Mouse (Mus musculus): Measurements from ENCODE around the gene Nos2. TPM values are rescaled to one million over a fixed set of nuclear protein-coding genes. Genes with fewer than 3 reads are reported as not detected.

Gene Nos2
- total RNA-seq (2015; ENCODE audit: low replicate concordance) = not detected in 2 replicates
- total RNA-seq (2017; ENCODE audit: low replicate concordance) = not detected in 2 replicates

DNA sequence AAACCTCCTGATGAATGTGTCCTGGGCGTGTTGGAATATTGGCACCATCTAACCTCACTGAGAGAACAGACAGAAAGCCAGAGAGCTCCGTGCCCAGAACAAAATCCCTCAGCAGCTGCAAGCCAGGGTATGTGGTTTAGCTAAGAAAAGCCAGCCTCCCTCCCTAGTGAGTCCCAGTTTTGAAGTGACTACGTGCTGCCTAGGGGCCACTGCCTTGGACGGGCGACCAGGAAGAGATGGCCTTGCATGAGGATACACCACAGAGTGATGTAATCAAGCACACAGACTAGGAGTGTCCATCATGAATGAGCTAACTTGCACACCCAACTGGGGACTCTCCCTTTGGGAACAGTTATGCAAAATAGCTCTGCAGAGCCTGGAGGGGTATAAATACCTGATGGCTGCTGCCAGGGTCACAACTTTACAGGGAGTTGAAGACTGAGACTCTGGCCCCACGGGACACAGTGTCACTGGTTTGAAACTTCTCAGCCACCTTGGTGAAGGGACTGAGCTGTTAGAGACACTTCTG lies at the start of gene Nos2:
Nos2 (plus strand) TSS at position 377 of the 529 bp plus-strand sequence.
- no peak for ATAC-seq (replicated peaks; ENCODE audit: low FRiP score, poor library complexity, severe bottlenecking)

DNA sequence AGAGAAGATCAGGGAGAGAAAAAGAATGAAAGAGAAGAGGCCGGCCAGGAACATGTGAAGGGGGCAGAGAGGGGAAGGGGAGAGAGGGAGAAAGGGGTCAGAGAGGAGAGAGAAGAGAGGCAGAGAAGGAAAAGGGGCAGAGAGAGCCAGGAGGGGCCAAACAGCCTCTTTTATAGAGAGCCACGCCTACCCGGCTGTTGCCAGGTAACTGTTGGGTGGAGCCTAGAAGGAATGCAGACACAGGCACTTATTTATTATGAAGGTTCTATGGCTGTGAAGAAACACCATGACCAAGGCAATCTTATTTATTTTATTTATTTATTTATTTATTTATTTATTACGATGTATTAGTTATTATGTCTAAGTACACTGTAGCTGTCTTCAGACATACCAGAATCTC lies 49.7 kb upstream of the Nos2 start:
- no peak for ATAC-seq (replicated peaks; ENCODE audit: low FRiP score, poor library complexity, severe bottlenecking)

DNA sequence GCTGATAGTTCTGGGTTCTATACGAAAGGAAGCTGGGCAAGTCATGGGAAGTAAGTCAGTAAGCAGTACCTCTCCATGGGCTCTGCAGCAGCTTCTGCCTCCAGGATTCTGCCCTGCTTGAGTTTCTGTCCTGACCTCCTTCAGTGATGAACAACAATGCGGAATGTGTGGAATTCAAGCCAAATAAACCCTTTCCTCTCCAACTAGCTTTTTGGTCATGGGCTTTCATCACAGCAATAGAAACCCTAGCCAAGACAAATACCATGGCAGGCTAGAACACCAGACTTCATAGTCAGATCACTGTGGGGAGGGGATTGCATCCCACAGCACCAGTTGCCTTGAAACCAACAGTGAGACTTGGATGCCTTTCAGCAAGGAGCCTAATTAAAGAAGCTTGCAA lies 47.8 kb upstream of the Nos2 start:
- ATAC-seq (replicated peaks; ENCODE audit: low FRiP score, poor library complexity, severe bottlenecking) = no peak

DNA sequence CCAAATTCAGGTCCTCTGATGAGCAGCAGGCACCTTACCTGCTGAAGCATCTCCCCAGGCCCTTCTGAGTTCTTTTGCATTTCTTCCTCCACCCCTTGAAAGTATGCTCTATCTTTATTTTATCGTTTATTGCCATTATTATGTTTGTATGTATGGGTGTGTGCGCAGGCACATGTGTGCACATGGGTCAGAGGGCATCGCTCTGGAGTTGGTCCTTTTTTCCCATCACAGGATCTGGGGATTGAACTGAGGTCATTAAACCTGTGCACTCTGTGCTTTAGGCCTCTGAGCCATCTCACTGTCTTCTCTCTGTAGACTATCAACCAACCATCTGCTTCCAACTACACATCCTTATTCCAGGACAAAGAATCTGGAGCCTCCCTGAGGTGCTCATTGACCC lies 40.9 kb upstream of the Nos2 start:
- no peak for ATAC-seq (replicated peaks; ENCODE audit: low FRiP score, poor library complexity, severe bottlenecking)

DNA sequence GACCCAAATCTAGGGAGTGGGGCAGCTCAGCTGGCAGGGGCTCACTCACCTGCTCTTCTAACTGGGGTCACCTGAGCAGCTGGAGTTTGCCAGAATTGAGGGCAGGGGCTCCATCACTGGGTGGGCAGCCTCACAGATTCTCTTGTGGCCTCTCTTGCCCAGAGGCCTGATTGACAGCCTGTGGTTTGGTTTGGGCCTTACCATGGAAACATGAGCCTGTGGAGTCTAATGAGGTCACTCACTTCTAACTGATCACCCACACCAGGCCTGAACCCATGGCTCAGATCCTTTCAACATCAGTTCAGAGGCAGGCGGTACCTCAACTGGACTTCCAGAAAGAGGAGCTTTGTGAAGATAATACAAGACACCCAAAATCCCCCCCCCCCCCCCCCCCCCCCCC lies 33.9 kb upstream of the Nos2 start:
- ATAC-seq (replicated peaks; ENCODE audit: low FRiP score, poor library complexity, severe bottlenecking) = no peak

DNA sequence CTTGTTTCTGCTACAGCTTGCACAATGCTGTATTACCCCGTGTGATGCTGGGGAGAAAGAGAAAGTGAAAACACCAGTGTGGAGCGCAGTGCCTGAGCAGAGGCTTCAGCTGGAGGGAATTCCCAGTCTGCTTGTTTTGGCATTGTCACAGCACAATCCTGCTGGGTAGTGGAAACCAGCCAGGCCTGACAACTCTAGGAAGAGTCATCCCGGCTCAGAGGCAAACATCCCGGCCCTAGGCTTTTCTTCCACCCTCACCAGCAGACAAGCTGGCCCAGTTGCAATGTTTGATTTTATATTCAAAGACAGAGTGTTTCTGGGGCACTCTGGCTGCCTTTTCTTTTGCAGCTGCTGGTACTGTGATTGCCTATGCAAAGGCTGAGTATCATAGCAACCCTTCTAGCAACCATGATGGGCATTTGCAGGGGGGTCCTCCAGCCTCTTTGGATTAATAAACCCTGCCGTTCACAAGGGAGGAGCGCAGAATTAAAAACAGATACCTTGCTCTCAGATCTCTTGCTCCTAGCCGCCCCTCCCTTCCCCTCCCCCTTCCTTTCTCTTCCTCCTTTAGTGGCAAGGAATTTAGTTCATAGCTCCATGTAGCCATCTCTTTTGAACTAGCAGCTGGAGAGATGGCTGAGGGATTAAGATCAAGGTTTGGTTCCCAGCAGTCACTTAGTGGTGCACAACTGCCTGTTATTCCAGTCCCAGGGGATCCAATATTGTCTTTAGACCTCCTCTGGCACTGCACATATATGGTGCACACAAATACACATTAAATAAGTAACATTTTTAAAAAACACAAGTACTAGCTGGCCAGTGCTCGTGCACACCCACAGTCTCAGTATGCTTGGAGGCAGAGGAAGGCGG lies 33.2 kb upstream of the Nos2 start:
- ATAC-seq (replicated peaks; ENCODE audit: low FRiP score, poor library complexity, severe bottlenecking) = no peak

DNA sequence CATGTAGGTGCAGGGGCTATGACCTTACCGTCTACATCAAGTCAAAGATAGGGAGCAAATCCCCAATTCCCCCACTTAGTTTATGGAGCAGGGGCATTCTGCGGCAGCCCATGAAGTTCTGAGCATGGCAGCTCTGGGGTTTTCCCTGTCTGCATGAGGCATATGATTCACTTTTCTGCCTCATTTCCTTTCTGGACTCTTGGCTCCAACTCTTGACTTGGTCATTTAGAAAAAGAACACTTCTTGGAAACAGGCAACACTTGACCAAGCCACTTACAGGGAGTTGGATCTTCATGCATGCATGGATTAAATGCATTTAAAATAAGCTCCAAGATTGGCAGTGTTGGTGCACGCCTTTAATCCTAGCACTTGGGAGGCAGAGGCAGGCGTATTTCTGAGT lies 31.4 kb upstream of the Nos2 start:
- ATAC-seq (replicated peaks; ENCODE audit: low FRiP score, poor library complexity, severe bottlenecking) = no peak

DNA sequence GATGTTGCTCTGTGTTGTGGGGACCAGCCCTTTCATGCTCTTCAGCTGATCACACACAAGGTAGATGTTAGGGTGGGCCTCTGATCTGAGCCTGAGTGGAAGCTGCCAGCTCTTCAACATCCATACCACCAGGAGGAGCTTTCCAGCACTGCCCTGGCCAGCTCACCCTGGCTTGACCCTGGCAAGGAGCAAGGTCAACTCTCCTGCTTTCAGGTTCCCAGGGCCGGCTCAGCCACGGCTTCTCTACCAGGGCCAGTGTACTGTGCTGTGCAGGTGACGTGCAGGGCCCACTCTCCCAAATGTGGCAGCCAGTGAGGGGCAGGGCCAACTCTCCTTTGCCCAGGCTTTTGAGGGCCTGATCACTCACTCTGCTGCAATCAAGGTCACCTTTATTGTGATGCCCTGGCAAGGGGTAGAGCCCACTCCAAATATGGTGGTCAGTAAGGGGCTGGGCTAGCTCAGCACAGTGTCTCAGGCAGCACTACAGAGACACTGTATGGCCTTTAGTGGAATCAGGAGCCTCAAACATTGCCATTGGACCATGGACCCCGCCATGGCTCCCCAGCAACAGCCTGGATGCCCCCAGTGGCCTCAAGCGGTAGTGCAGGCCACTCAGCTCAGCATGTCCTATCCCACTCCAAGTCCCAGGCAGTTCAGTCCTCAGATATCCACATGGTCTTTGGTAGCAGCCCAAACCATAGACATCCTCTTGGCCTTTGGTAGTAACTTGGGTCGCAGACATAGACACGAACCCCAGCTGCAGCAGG lies 24.0 kb upstream of the Nos2 start:
- peak; percentile 88 for ATAC-seq (replicated peaks; ENCODE audit: low FRiP score, poor library complexity, severe bottlenecking)

DNA sequence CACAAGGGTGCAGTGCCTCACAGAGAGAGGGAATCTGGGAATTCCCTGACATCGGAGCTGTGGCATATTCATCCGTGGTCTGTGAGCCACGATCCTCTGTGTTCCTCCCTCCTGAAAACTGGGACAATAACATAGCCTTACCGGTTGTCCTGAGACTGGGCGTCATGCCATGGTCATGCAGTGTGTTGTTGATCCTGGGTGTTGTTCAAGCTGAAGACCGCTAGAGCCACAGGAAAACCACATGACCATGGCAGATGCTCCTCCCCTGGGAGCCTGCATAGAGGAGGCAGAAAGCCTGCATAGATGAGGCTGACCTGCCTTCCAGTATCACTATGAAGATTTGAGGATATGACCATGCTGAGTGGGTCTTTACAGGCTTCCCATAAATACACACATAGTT lies 5.1 kb upstream of the Nos2 start:
- ATAC-seq (replicated peaks; ENCODE audit: low FRiP score, poor library complexity, severe bottlenecking) = no peak

DNA sequence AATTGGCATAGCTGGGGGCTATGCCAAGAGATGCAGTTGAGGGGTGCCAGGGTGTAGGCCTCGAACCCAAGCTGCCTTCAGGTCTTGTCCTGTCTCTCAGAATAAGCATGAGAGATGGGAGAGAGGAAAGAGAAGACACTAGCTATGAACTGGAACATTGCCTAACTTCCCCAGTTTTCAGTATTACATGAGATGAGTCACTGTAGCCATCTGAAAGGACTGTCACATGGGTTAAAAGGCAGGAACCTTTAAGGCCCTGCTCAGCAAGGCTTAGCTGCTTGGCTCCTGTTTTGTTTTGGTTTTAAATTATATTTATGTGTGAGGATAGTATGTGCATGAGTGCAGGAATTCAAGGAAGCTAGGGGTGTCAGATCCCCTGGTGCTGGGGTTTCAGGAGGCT lies 4.2 kb upstream of the Nos2 start:
- no peak for ATAC-seq (replicated peaks; ENCODE audit: low FRiP score, poor library complexity, severe bottlenecking)

DNA sequence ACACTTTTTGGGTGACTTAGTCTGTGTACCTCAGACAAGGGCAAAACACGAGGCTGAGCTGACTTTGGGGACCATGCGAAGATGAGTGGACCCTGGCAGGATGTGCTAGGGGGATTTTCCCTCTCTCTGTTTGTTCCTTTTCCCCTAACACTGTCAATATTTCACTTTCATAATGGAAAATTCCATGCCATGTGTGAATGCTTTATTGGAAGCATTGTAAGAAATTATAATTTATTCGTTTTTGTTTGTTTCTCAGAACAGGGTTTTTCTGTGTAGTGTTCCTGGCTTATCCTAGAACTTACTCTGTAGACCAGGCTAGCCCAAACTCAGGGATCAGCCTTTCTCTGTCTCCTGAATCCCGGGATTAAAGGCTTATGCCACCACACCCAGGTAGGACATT lies 842 bp upstream of the Nos2 start:
- no peak for ATAC-seq (replicated peaks; ENCODE audit: low FRiP score, poor library complexity, severe bottlenecking)

DNA sequence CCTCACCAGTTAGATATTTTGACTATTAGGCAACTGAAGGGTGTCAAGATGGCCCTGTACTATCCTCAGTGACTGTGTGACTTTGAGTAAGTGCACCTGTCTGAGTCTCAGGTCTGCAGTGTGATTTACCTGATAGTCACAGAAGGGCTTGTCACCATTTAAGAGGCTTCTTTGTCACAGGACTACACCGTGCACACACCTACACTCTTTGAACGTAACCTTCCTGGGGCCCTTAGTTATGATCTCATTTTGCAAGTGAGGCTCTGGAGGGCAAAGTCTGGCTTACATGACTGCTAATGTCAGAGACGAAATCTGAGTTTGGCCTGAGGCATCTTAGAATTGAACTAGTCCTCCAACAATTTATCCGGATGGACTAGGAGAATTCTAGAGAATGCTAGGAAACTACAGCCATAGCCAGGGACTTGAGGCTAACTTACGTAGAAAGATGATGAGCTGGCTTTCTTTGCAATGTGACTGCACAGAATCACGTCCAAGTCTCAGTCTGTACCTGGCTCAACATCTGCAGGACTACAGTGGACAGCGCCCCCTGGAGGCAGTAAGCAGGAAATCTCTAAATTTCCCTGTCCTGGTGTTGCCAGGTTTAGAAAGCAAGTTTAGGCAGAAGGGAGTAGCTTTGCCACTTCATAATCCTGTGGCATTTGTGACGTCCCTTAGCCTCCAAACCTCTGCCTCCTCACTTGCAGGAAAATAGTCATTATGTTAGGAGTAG lies 2.3 kb downstream of the Nos2 start:
- ATAC-seq (replicated peaks; ENCODE audit: low FRiP score, poor library complexity, severe bottlenecking) = no peak

DNA sequence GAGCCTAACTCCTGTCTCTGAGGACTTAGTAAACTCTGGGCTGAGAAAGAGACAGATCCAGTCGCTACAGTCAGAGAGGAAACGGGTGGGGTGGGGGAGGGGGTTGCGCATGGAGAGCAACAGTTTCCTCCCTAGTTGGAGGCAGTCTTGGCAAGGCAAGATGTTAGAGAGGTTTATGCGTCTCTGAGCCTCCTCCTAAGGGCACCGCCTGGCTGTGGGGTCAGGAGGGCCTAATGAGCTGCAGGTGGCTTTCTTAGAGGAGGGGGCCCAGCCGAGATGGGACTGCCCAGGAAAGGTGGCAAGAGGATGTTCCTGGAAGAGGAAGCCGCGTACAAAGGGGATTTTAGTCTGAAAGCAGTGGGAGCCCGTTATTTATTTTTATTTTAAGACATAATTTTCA lies 3.5 kb downstream of the Nos2 start:
- no peak for ATAC-seq (replicated peaks; ENCODE audit: low FRiP score, poor library complexity, severe bottlenecking)

DNA sequence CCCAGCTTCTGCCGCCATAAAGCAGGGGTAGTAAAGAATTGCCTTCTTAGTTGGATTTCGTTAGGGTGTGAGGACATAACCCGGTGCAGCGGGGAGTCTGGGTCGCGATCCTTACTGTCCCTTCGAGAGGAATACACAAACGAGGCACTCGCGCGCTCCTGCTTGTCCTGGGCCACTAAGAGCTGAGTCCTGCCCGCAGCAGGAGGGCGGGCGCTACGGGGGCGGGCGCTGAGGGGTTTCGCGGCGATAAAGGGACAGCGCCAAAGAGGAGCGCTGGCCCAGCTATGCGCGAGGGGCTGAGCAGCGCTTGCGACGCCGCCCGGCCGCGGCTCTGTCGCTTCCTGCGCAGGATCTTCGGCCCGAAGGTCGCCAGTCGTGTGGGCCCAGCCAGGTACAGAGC lies 4.3 kb downstream of the Nos2 start:
- no peak for ATAC-seq (replicated peaks; ENCODE audit: low FRiP score, poor library complexity, severe bottlenecking)

DNA sequence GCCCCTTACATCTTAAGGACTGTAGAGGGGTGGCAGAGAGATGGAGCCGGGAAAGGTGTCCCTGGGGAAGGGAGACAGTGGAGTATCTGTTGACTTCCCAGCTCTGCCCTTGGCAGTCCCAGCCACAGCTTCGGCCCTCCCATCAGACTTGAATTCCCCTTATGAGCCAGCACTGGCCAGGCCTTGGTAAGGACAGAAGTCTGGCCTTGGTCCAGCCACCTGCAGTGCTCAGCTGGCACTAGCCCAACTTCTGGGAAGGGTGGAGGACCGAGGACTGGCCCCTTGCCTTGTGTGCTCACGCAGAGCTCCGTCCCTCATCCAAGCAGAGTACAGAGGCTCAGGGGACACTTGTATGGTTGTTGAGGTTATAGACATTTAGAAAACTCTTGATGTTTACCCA lies 8.8 kb downstream of the Nos2 start:
- no peak for ATAC-seq (replicated peaks; ENCODE audit: low FRiP score, poor library complexity, severe bottlenecking)

DNA sequence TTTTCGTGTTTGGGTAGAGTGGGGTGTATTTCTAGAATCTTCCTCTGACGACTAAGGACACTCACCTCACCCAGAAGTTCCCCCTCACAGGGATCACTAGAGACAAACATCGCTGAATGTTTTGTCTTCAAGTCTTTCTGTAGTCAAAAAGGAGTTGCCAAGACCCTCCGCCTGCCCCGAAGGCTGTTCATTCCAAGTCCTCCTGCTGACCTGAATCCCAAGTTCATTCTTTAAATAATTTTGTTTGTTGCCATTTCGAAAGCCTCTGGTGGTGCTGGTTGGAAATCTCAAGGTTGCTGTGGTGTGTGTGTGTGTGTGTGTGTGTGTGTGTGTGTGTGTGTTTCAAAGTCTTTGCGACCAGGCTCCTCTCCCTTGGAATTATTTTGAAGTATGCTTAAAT lies 13.7 kb downstream of the Nos2 start:
- ATAC-seq (replicated peaks; ENCODE audit: low FRiP score, poor library complexity, severe bottlenecking) = no peak

DNA sequence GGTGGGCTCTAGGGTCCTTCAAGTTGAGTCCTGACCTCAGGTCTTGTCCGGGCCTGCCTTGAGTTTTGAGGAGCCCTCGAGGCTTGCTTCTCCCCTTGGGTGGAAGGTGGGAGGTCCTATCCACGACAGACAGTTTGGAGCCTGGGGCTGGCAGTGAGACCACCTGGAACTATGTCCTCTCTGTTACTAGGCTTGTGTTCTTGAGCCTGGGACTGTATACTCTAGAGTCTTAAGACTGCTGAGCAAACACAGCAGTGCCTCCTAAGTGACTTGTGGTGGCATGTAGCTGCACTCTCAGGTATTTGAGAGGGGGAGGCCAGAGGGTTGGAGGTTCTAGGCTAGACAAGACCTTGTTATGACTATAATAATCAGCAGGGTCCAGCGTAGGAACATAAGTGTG lies 14.1 kb downstream of the Nos2 start:
- ATAC-seq (replicated peaks; ENCODE audit: low FRiP score, poor library complexity, severe bottlenecking) = no peak

DNA sequence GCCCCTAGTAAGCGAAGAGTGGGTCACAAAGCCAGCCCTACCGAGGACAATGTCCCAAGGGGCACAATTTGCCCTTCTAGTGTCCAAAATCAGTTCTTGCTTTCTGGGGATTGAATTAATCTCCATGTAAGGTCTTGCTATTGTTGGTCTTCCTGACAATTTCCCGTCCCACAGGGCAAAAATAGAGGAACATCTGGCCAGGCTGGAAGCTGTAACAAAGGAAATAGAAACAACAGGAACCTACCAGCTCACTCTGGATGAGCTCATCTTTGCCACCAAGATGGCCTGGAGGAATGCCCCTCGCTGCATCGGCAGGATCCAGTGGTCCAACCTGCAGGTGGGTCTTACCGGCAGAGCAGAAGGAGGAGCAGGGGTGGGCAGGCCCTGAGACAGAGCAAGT lies 14.6 kb downstream of the Nos2 start:
- no peak for ATAC-seq (replicated peaks; ENCODE audit: low FRiP score, poor library complexity, severe bottlenecking)

DNA sequence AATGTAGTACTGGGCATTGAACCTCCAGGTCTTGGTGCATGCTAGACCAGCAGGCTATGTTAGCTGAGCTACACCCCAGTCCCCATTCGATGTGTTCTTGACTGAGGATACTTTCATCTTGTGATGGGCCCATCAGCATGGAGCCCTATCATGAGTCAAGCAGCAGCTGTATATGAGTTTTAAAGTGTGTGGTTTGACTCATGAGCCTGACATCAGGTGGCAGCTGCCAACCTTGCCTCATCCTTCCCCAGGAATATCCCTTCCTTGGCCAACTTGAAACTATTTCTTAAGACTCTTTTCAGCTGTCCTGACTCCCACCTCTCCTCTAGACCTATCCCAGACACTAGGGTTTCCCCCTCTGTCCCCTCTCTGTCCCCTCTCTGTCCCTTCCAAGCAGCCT lies 22.5 kb downstream of the Nos2 start:
- no peak for ATAC-seq (replicated peaks; ENCODE audit: low FRiP score, poor library complexity, severe bottlenecking)

DNA sequence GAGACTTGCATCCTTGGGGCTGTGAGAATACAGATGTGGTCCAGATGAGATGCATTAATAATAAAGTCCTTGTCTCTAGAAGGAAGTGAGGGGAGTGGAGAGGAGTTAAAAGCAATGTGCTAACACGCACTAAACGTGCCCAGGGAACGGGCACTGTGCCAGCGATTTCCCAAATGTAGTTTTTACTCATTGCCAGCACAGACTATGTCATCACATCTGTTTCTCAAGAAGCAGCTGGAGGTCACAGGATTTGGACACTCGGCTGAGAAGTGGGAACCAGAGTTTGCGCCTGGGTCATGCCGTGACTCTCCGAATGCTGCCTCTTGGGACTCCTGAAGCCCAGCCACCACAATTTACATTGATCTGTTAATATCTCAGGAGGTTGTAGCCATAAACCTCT lies 29.8 kb downstream of the Nos2 start:
- no peak for ATAC-seq (replicated peaks; ENCODE audit: low FRiP score, poor library complexity, severe bottlenecking)
